Mouse (Mus musculus) embryonic fibroblast, embryonic 13.5 days (primary cell): ENCODE results near the gene Scrn1.

Experiments
- CTCF ChIP-seq: IDR thresholded peaks from 2 replicates; pipeline ENCODE4 v1.5.1; 2011; ENCODE audit warnings: mild to moderate bottlenecking, control low read depth, low read length, moderate library complexity, borderline replicate concordance; ENCODE audit not compliant: insufficient read depth
- POLR2A ChIP-seq: IDR thresholded peaks from 2 replicates; pipeline ENCODE4 v1.6.1; 2011; ENCODE audit warnings: low read depth, mild to moderate bottlenecking, control low read depth, low read length, moderate library complexity

- TF ChIP-seq POLR2A (no peak), CTCF (no peak)
Observed at GRCm38 (mm10) chr6:54602891-54603290, 36.6 kb upstream of the Scrn1 start.
